Mouse (Mus musculus) spleen, adult 2 months (tissue): ENCODE measurements around the gene Rapgefl1.

Experiments used
- CTCF ChIP-seq: fragments of 200-500 bp; IDR thresholded peaks from 2 replicates; pipeline ENCODE4 v1.5.1; 2011; ENCODE audit warnings: mild to moderate bottlenecking, inconsistent platforms; ENCODE audit not compliant: insufficient read depth, insufficient read length, insufficient replicate concordance; ENCODE audit errors: extremely low read depth
- POLR2A ChIP-seq: fragments of 200-500 bp; IDR thresholded peaks from 2 replicates; pipeline ENCODE4 v1.6.1; 2011; ENCODE audit warnings: low read depth, low read length, inconsistent platforms

GRCm38 (mm10) chr11:98867293-98867692 is 30.7 kb downstream of the Rapgefl1 start:
- TF ChIP-seq CTCF (no peak), POLR2A (no peak)
